Mouse (Mus musculus) lung, embryonic 14.5 days (tissue): ENCODE data around the gene Wbp1l. TPM values are rescaled to one million over a fixed set of nuclear protein-coding genes. Genes with fewer than 3 reads are reported as not detected.

Experiments used
- ATAC-seq: fragments of 200-750 bp; cut with Nextera tagmentation; 2 replicates; pipeline ENCODE4 v1.8.0; 2017; ENCODE audit warnings: mild to moderate bottlenecking, moderate TSS enrichment, moderate library complexity; ENCODE audit not compliant: insufficient read depth
- DNase-seq: peaks from one replicate; pipeline ENCODE4 v3.0.0-alpha.2; 2015
- H3K27ac ChIP-seq: fragments of 300-500 bp; sonication (generic); 2 replicates; pipeline ENCODE4 v1.5.1; 2014; ENCODE audit warnings: low read depth, mild to moderate bottlenecking, moderate library complexity
- H3K27me3 ChIP-seq: fragments of 300-500 bp; sonication (generic); 2 replicates; pipeline ENCODE4 v1.6.1; 2014; ENCODE audit warnings: low read length, control low read depth; ENCODE audit not compliant: insufficient read depth
- H3K36me3 ChIP-seq: fragments of 300-500 bp; sonication (generic); 2 replicates; pipeline ENCODE4 v1.6.1; 2014; ENCODE audit warnings: control low read depth; ENCODE audit not compliant: insufficient read depth
- H3K4me1 ChIP-seq: fragments of 300-500 bp; sonication (generic); 2 replicates; pipeline ENCODE4 v1.6.1; 2014; ENCODE audit warnings: antibody characterized with exemption, control low read depth; ENCODE audit not compliant: insufficient read depth
- H3K4me2 ChIP-seq: fragments of 300-500 bp; sonication (generic); 2 replicates; pipeline ENCODE4 v1.6.1; 2014; ENCODE audit warnings: mild to moderate bottlenecking
- H3K4me3 ChIP-seq: fragments of 300-500 bp; sonication (generic); 2 replicates; pipeline ENCODE4 v1.5.1; 2014; ENCODE audit warnings: low read depth, low read length
- H3K9ac ChIP-seq: fragments of 300-500 bp; sonication (generic); 2 replicates; pipeline ENCODE4 v1.6.1; 2014
- H3K9me3 ChIP-seq: fragments of 300-500 bp; sonication (generic); 2 replicates; pipeline ENCODE4 v1.6.1; 2016; ENCODE audit warnings: low read depth, low read length, control low read depth
- CTCF ChIP-seq: IDR thresholded peaks from 2 replicates; pipeline ENCODE4 v1.5.1; 2016; ENCODE audit warnings: antibody characterized with exemption, low read depth
- WGBS: fragments of 180-500 bp; shearing (Covaris S2); extraction: QIAGEN DNeasy Blood & Tissue Kit; methylation state at CpG from one replicate; pipeline ENCODE4 v1.1.7; 2014; 5-methylcytosine and 5-hydroxymethylcytosine counted together
- polyA plus RNA-seq: library from polyadenylated mRNA; unstranded; fragments of >200 nt; fragmentation: Nextera tagmentation; extraction: Ambion mirVana; gene quantifications from 2 replicates; pipeline ENCODE4 v1.2.1, GENCODE M21; 2014

The Wbp1l gene
- polyA plus RNA-seq, 1 experiment from 2014 or later: 43.1 TPM

DNA sequence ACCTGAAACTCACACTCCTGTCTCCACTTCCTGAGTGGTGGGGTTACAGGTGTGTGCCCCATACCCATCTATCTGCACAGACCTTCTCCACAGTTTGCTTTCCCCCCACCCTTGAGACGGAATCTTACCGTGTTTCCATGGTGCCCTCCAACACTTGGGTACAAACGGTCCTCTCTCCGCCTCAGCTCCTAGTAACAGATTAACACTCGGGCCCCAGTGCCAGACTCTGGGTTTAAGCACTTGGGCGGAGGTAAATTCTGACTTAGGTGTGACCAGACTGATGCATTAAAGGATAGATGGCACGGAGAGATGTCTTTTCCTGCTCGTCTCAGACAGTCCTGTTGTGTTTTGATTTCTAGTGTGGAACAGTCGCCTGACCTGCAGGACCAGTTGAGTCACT, 102.3 kb downstream of the Wbp1l start:
- Histone ChIP-seq H3K4me2 (no peak overlapping the region), H3K4me3 (no peak overlapping the region), H3K36me3 (0 out of 2 replicates have a peak, but pooled peaks cover 4% of the 10 kb centered on the region), H3K4me1 (no peaks in the 10 kb centered on the region), H3K9ac (no peak overlapping the region), H3K27me3 (no peaks in the 10 kb centered on the region), H3K27ac (no peak overlapping the region), H3K9me3 (no peaks in the 10 kb centered on the region)
- 71% methylated on average over 9 of the region's 9 CpGs for WGBS
- TF ChIP-seq CTCF: no peak
- DNase-seq: no peak
- no peak for ATAC-seq

DNA sequence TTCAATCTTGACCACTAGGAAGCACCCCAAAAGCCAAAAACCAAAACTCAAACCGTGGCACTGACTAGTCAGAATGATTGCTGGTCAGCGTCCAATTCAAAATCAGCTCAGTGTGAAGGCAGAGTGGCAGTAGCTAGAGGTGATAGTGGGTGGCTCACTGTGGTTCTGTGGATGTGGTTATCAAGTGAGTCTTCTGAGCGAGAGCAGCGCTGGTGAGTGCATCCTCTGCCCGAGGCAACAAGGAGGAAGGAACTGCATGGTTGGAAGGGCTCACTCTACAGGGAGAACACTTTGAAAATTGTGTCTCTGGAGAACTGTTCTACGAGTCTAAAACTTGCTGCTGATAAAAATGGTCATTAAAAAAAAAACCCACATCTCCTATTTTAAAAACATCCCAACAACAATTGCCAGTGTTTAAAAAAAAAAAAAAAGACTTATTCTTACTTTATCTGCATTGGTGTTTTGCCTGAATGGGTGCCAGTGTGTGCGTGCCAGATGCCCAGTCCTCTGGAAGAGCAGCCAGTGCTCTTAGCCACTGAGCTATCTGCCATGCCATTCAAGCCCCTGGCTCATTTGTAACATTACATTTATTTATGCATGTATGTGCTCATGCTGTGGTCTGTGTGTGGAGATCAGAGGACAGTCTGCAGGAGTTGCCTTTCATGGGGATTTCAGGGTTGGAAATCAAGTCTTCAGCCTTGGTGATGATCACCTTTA, 107.1 kb downstream of the Wbp1l start:
- no peak overlapping the region for H3K9ac ChIP-seq
- no peak overlapping the region for H3K27ac ChIP-seq
- 0 out of 2 replicates have a peak, but pooled peaks cover 4% of the 10 kb centered on the region for H3K36me3 ChIP-seq
- no peak overlapping the region for H3K4me2 ChIP-seq
- TF ChIP-seq CTCF: no peak
- 62% methylated on average over 7 of the region's 7 CpGs for WGBS
- no peak for ATAC-seq
- DNase-seq: no peak
- no peaks in the 10 kb centered on the region for H3K27me3 ChIP-seq
- H3K9me3 ChIP-seq: no peaks in the 10 kb centered on the region
- H3K4me3 ChIP-seq: no peak overlapping the region
- peaks cover 3% of the 10 kb centered on the region; the same call in 1 of the 2 replicates for H3K4me1 ChIP-seq

DNA sequence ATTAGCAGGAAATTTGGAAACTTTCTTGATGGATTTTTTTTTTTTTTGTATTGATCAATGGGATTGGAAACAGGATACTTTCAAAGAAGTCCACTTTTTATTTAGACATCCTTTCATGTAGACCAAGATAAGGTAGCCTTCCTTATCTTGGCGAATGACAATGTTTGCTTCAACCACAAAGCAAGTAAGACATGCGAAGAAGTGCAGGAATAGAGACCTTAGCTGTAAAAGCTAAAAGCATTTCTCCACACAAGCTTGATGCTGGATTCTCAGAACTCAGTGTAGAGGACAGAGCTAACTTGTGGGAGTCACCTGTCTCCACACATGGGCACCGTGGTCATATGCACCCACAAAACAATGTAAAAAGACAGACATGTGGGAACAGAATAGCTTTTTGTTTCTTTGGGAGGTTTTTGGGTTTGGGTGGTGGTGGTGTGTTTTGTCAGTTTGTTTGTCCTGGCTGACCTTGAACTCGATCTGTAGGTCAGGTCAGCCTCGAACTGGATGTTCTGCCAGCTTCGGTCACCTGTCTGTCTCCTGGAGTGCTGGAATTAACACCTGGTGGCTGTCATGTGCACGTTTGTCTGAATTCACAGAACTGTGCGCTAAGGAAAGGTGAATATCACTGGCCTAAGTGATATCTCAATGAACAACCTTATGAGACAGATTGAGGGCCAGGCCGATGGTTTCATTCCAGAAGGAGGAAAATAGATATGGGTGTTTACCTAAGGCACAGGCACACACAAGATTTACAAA, 107.8 kb downstream of the Wbp1l start:
- no peak for TF ChIP-seq CTCF
- H3K9me3 ChIP-seq: no peaks in the 10 kb centered on the region
- H3K27me3 ChIP-seq: no peaks in the 10 kb centered on the region
- H3K4me1 ChIP-seq: peaks cover 3% of the 10 kb centered on the region; the same call in 1 of the 2 replicates
- 50% methylated on average over 9 of the region's 9 CpGs for WGBS
- H3K4me2 ChIP-seq: peak overlapping the region; percentile 80
- DNase-seq (no peak), ATAC-seq (no peak)
- 0 out of 2 replicates have a peak, but pooled peaks cover 4% of the 10 kb centered on the region for H3K36me3 ChIP-seq
- peak overlapping the region; percentile 47 for H3K4me3 ChIP-seq
- H3K27ac ChIP-seq: no peak overlapping the region
- H3K9ac ChIP-seq: no peak overlapping the region

Other genes with a start within 250 kb of the Wbp1l start
- gene 2310034G01Rik, start 248.8 kb upstream of the Wbp1l start, polyA plus RNA-seq: 1.1 and 1.3 TPM in 2 replicates
- gene Actr1a, start 203.3 kb upstream of the Wbp1l start, polyA plus RNA-seq: 148 and 149 TPM in 2 replicates
- gene Sufu, start 202.2 kb upstream of the Wbp1l start, polyA plus RNA-seq: 41.3 and 47.5 TPM in 2 replicates
- 28.3 and 31.0 TPM in 2 replicates for gene Trim8, start 97.4 kb upstream of the Wbp1l start, polyA plus RNA-seq
- 78.6 and 85.4 TPM in 2 replicates for gene Arl3, start 25.9 kb upstream of the Wbp1l start, polyA plus RNA-seq
- 22.2 and 24.9 TPM in 2 replicates for gene Sfxn2, start 25.7 kb upstream of the Wbp1l start, polyA plus RNA-seq
- not detected in 2 replicates for gene Cyp17a1, start 74.1 kb downstream of the Wbp1l start, polyA plus RNA-seq
- gene Borcs7, start 90.8 kb downstream of the Wbp1l start, polyA plus RNA-seq: 15.5 and 17.3 TPM in 2 replicates
- 28.5 and 29.2 TPM in 2 replicates for gene As3mt, start 108.4 kb downstream of the Wbp1l start, polyA plus RNA-seq
- 3.8 and 3.9 TPM in 2 replicates for gene Cnnm2, start 162.5 kb downstream of the Wbp1l start, polyA plus RNA-seq